Mouse (Mus musculus) cerebellum, adult 2 months (tissue): ENCODE results near the gene Kcnj6. TPM values are rescaled to one million over a fixed set of nuclear protein-coding genes. Genes with fewer than 3 reads are reported as not detected.

Experiments
- DNase-seq, 2 experiments: peaks; one replicate each; pipeline ENCODE4 v3.0.0; 2021
- H3K27ac ChIP-seq: fragments of 200-500 bp; 2 replicates; pipeline ENCODE4 v1.5.1; 2012; ENCODE audit warnings: low read length, control low read depth, inconsistent platforms; ENCODE audit not compliant: insufficient read depth
- H3K27me3 ChIP-seq: fragments of 200-500 bp; 2 replicates; pipeline ENCODE4 v1.6.1; 2012; ENCODE audit warnings: inconsistent platforms, mild to moderate bottlenecking, low read length, moderate library complexity; ENCODE audit not compliant: control insufficient read depth, insufficient read depth
- H3K4me1 ChIP-seq: fragments of 200-500 bp; 2 replicates; pipeline ENCODE4 v1.6.1; 2011; ENCODE audit warnings: low read length; ENCODE audit not compliant: control insufficient read depth, insufficient read depth
- H3K4me3 ChIP-seq: fragments of 200-500 bp; replicated peaks from 2 replicates; pipeline ENCODE3; 2011; ENCODE audit warnings: mild to moderate bottlenecking, low read depth, low read length, control low read depth; ENCODE audit not compliant: insufficient read depth
- CTCF ChIP-seq: fragments of 200-500 bp; IDR thresholded peaks from 2 replicates; pipeline ENCODE4 v1.5.1; 2011; ENCODE audit warnings: low read depth, mild to moderate bottlenecking, control low read depth, low read length, moderate library complexity, borderline replicate concordance; ENCODE audit not compliant: insufficient read depth
- POLR2A ChIP-seq: fragments of 200-500 bp; IDR thresholded peaks from 2 replicates; pipeline ENCODE4 v1.6.1; 2011; ENCODE audit warnings: low read length, control low read depth, borderline replicate concordance; ENCODE audit not compliant: insufficient read depth
- WGBS: fragments of 180-500 bp; shearing (Covaris S2); methylation state at CpG from one replicate; pipeline ENCODE4 v1.1.7; 2018; 5-methylcytosine and 5-hydroxymethylcytosine counted together
- polyA plus RNA-seq: library from polyadenylated mRNA; depleted of rRNA; stranded (reverse); fragments of >200 nt; gene quantifications from 2 replicates; pipeline ENCODE4 v1.2.3, GENCODE M21; 2012

Kcnj6 gene
- polyA plus RNA-seq, 1 experiment: 11.6 TPM

GRCm38 (mm10) chr16:94783696-94784095, 213.8 kb downstream of the Kcnj6 start:
- DNase-seq: no peak
- no peaks in the 10 kb centered on the region for H3K27me3 ChIP-seq
- no peak overlapping the region for H3K27ac ChIP-seq
- 69% methylated on average over 7 of the region's 7 CpGs for WGBS
- TF ChIP-seq POLR2A (no peak), CTCF (peak; percentile 27; the same call in 1 of the 2 replicates)
- H3K4me1 ChIP-seq: 0 out of 2 replicates have a peak, but pooled peaks cover 3% of the 10 kb centered on the region
- no peak overlapping the region for H3K4me3 ChIP-seq

- Histone ChIP-seq H3K27me3 (no peaks in the 10 kb centered on the region), H3K27ac (no peak overlapping the region), H3K4me1 (0 out of 2 replicates have a peak, but pooled peaks cover 3% of the 10 kb centered on the region), H3K4me3 (peak overlapping the region; percentile 32)
- peak; percentile 42 to 43 for DNase-seq
- WGBS: 37% methylated on average over 24 of the region's 24 CpGs
- no peak for TF ChIP-seq CTCF
- no peak for TF ChIP-seq POLR2A
Observed at GRCm38 (mm10) chr16:94782110-94782946, 215.2 kb downstream of the Kcnj6 start.

- WGBS: 88% methylated on average over 5 of the region's 5 CpGs
- Histone ChIP-seq H3K27ac (no peak overlapping the region), H3K27me3 (no peaks in the 10 kb centered on the region), H3K4me1 (no peaks in the 10 kb centered on the region), H3K4me3 (no peak overlapping the region)
- TF ChIP-seq CTCF (no peak), POLR2A (no peak)
- DNase-seq: no peak
Observed at GRCm38 (mm10) chr16:94773928-94774327, 223.6 kb downstream of the Kcnj6 start.

- no peak for DNase-seq
- Histone ChIP-seq H3K4me1 (peaks cover 5% of the 10 kb centered on the region), H3K4me3 (no peak overlapping the region), H3K27me3 (no peaks in the 10 kb centered on the region), H3K27ac (no peak overlapping the region)
- WGBS: 65% methylated on average over 6 of the region's 6 CpGs
- no peak for TF ChIP-seq POLR2A
- TF ChIP-seq CTCF: no peak
Observed at GRCm38 (mm10) chr16:94767606-94768005, 229.9 kb downstream of the Kcnj6 start.

DNA sequence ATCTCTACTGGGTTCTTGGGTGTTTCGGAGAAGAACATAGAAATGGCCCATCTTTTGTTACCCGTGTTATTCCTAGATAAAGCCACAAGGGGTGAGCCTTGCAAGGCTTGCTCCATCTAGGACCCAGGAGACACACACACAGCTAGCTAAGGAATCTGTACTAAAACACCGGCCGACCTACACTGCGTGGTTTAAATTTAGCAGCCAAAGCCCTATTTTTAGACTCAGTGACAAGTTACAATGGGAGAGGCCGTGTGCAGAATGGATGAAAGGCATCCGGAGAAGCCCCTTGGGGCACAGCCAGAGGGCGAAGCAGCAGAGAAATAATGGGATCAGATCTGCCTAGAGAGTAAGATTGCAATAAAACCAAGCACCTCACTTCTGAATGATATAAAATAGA, 232.4 kb downstream of the Kcnj6 start:
- peak in 1 of 2 experiments; percentile 54 for DNase-seq

DNA sequence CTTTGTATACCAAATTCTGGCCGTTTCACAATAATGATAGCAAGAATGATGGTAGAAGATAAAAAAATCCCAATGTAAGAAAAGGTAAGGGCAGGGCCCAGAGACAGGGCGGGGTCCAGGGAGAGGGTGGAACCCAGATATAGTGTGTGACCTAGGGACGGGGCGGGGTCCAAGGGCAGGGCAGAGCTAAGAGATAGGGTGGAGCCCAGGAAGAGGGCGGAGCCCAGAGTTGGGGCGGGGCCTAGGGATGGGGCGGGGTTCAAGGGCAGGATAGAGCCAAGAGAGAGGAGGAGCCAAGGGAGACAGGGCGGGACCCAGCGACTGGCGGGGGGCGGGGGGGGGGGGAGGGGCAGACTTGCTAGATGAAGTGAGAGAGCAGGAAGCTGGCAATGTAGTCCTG, 236.8 kb downstream of the Kcnj6 start:
- DNase-seq: no peak
- Histone ChIP-seq H3K27ac (no peak overlapping the region), H3K4me1 (peaks cover 10% of the 10 kb centered on the region), H3K27me3 (no peaks in the 10 kb centered on the region), H3K4me3 (no peak overlapping the region)
- TF ChIP-seq CTCF: no peak
- no peak for TF ChIP-seq POLR2A
- 56% methylated on average over 11 of the region's 11 CpGs for WGBS

More for the DNA sequence above, 232.4 kb downstream of the Kcnj6 start:
- Histone ChIP-seq H3K4me1 (peaks cover 5% of the 10 kb centered on the region), H3K4me3 (no peak overlapping the region), H3K27ac (no peak overlapping the region), H3K27me3 (no peaks in the 10 kb centered on the region)
- 12% methylated on average over 8 of the region's 8 CpGs for WGBS
- TF ChIP-seq CTCF (no peak), POLR2A (no peak)

- 66% methylated on average over 5 of the region's 5 CpGs for WGBS
- H3K27me3 ChIP-seq: no peaks in the 10 kb centered on the region
- TF ChIP-seq POLR2A (no peak), CTCF (no peak)
- no peak overlapping the region for H3K4me3 ChIP-seq
- H3K27ac ChIP-seq: no peak overlapping the region
- DNase-seq: no peak
- H3K4me1 ChIP-seq: peaks cover 4% of the 10 kb centered on the region; the same call in 1 of the 2 replicates
Observed at GRCm38 (mm10) chr16:94759761-94760160, 237.7 kb downstream of the Kcnj6 start.

DNA sequence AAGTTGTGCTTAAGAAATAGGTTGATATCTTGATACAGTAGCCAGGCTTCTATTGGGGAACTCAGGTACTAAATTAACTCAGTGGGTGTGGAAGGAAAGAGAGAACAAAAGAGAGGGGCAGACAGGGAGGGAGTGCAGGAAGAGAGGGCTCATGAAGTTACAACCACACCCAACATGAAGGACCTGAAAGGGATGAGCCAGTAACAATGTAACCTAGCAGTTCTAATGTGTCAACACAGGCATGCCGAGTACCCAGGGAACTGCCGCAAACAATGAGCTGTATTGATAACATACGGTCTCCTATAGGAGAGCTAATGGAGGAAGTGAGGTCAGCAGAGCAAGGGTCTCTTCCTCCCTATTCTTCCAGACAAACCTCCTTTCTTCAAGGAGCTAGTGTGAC, 238.9 kb downstream of the Kcnj6 start:
- Histone ChIP-seq H3K27ac (no peak overlapping the region), H3K27me3 (no peaks in the 10 kb centered on the region), H3K4me3 (no peak overlapping the region), H3K4me1 (peaks cover 4% of the 10 kb centered on the region; the same call in 1 of the 2 replicates)
- TF ChIP-seq CTCF: no peak
- TF ChIP-seq POLR2A: no peak
- DNase-seq: no peak
- 78% methylated on average over 3 of the region's 3 CpGs for WGBS
